Mouse (Mus musculus) liver (tissue): Measurements from ENCODE around the gene Snx20.

Experiments used
- DNase-seq: peaks from one replicate; pipeline ENCODE4 v3.0.0-alpha.2; 2020; ENCODE audit warnings: mixed read lengths

Gene Snx20

GRCm38 (mm10) chr8:88603446-88603989, 32.4 kb downstream of the Snx20 start:
- no peak for DNase-seq

- no peak for DNase-seq
These were observed 36.4 kb downstream of the Snx20 start for GRCm38 (mm10) chr8:88599491-88599890.

- no peak for DNase-seq
These were observed 37.4 kb downstream of the Snx20 start for GRCm38 (mm10) chr8:88598578-88598977.

GRCm38 (mm10) chr8:88596042-88596441, 39.9 kb downstream of the Snx20 start:
- no peak for DNase-seq

GRCm38 (mm10) chr8:88593947-88594346, 42.0 kb downstream of the Snx20 start:
- DNase-seq, result no peak

- DNase-seq, result no peak
These were observed 45.7 kb downstream of the Snx20 start for GRCm38 (mm10) chr8:88590226-88590625.

GRCm38 (mm10) chr8:88588205-88588889, 47.6 kb downstream of the Snx20 start:
- no peak for DNase-seq

GRCm38 (mm10) chr8:88583863-88584262, 52.1 kb downstream of the Snx20 start:
- DNase-seq, result no peak

GRCm38 (mm10) chr8:88580785-88581184, 55.1 kb downstream of the Snx20 start:
- DNase-seq, result no peak

GRCm38 (mm10) chr8:88579668-88580330, 56.1 kb downstream of the Snx20 start:
- no peak for DNase-seq

GRCm38 (mm10) chr8:88579246-88579645, 56.7 kb downstream of the Snx20 start:
- no peak for DNase-seq

- DNase-seq, result no peak
These were observed 57.3 kb downstream of the Snx20 start for GRCm38 (mm10) chr8:88578413-88579175.

- no peak for DNase-seq
These were observed 58.3 kb downstream of the Snx20 start for GRCm38 (mm10) chr8:88577666-88578065.
